Comparison of ENCODE assay signal across 26 mouse cellular contexts in genomic region chr2:101673547-101673946, GRCm38 (mm10). TPM values are rescaled to one million over a fixed set of nuclear protein-coding genes. Genes with fewer than 3 reads are reported as not detected.
"Had no signal": no experiment of that assay in that cellular context is flagged by ENCODE, and none has a peak within 500 bp of the region (broad histone marks: within the 10 kb centered on the region; RNA-seq: fewer than 3 reads in every experiment).

No protein-coding gene starts in this region.

- H3K4me3 ChIP-seq: limb, embryonic 12.5 days; liver, embryonic 12.5 days; liver, embryonic 15.5 days; lung, embryonic 15.5 days; megakaryocyte, embryonic 14.5 days; midbrain, embryonic 10.5 days; midbrain, embryonic 13.5 days; myocyte; neural tube, embryonic 13.5 days had no signal

- H3K27ac ChIP-seq: limb, embryonic 12.5 days; liver, embryonic 12.5 days; liver, embryonic 15.5 days; lung, embryonic 15.5 days; midbrain, embryonic 10.5 days; midbrain, embryonic 13.5 days; neural tube, embryonic 13.5 days had no signal

- DNase-seq: kidney, adult 18-20 months; kidney, adult 9 months; kidney, postnatal 14 days; kidney, postnatal 4 days; liver; lung, adult 18-20 months; lung, postnatal 10 days; lung, postnatal 36 days; retina, postnatal 1 day; right cerebral cortex, postnatal 25 days; spleen, adult 18-20 months; thymus, adult 18-20 months; thymus, postnatal 36 days had no signal

RNA-seq across cellular contexts. Expression of gene Rag2, which starts 49.0 kb away (rescaled TPM):
- total RNA-seq: layer of hippocampus, postnatal 10 days; left cerebral cortex, postnatal 25 days; monocyte, adult 5-6 weeks; neutrophil, adult 5-6 weeks had no signal
